Mouse (Mus musculus): ENCODE results near the gene Lhfpl2. TPM values are rescaled to one million over a fixed set of nuclear protein-coding genes. Genes with fewer than 3 reads are reported as not detected.

The Lhfpl2 gene
- polyA plus RNA-seq, 1 experiment from 2014 or later = 69.4 TPM

GRCm38 (mm10) chr13:94058642-94059222 lies 1.1 kb downstream of the Lhfpl2 start:
- H3K4me3 ChIP-seq = peak overlapping the region; percentile 86
- H3K36me3 ChIP-seq = no peaks in the 10 kb centered on the region
- peak overlapping the region; percentile 69 for H3K4me2 ChIP-seq (replicated peaks)
- H3K9me3 ChIP-seq = no peaks in the 10 kb centered on the region
- H3K9ac ChIP-seq = peak overlapping the region; percentile 94
- no peaks in the 10 kb centered on the region for H3K27me3 ChIP-seq
- ATAC-seq (ENCODE audit: insufficient number of reproducible peaks, insufficient read depth, low FRiP score, low TSS enrichment) = no peak
- peaks cover 41% of the 10 kb centered on the region for H3K4me1 ChIP-seq
- WGBS = 28% methylated on average over 6 of the region's 6 CpGs
- peak overlapping the region; percentile 95 for H3K27ac ChIP-seq

- Histone ChIP-seq H3K9ac (no peak overlapping the region), H3K4me2 (replicated peaks) (peak overlapping the region; percentile 69), H3K9me3 (no peaks in the 10 kb centered on the region), H3K4me1 (peaks cover 46% of the 10 kb centered on the region), H3K36me3 (no peaks in the 10 kb centered on the region), H3K27ac (no peak overlapping the region), H3K27me3 (no peaks in the 10 kb centered on the region), H3K4me3 (peak overlapping the region; percentile 86; the same call in 1 of the 2 replicates)
- no peak for ATAC-seq (ENCODE audit: insufficient number of reproducible peaks, insufficient read depth, low FRiP score, low TSS enrichment)
- 79% methylated on average over 4 of the region's 4 CpGs for WGBS
These were observed 1.8 kb downstream of the Lhfpl2 start for GRCm38 (mm10) chr13:94059373-94059772.

GRCm38 (mm10) chr13:94059778-94060177 lies 2.2 kb downstream of the Lhfpl2 start:
- ATAC-seq (ENCODE audit: insufficient number of reproducible peaks, insufficient read depth, low FRiP score, low TSS enrichment) = no peak
- peaks cover 50% of the 10 kb centered on the region for H3K4me1 ChIP-seq

GRCm38 (mm10) chr13:94060461-94060860 lies 2.9 kb downstream of the Lhfpl2 start:
- no peak overlapping the region for H3K4me2 ChIP-seq (replicated peaks)
- H3K9ac ChIP-seq = no peak overlapping the region
- ATAC-seq (ENCODE audit: insufficient number of reproducible peaks, insufficient read depth, low FRiP score, low TSS enrichment) = no peak
- no peaks in the 10 kb centered on the region for H3K36me3 ChIP-seq
- 80% methylated on average over 3 of the region's 3 CpGs for WGBS
- no peak overlapping the region for H3K4me3 ChIP-seq
- H3K27ac ChIP-seq = no peak overlapping the region
- H3K9me3 ChIP-seq = no peaks in the 10 kb centered on the region
- H3K27me3 ChIP-seq = peaks cover 3% of the 10 kb centered on the region; the same call in 1 of the 2 replicates
- peaks cover 57% of the 10 kb centered on the region for H3K4me1 ChIP-seq

More at GRCm38 (mm10) chr13:94059778-94060177, 2.2 kb downstream of the Lhfpl2 start:
- Histone ChIP-seq H3K4me2 (replicated peaks) (peak overlapping the region; percentile 69), H3K27ac (no peak overlapping the region), H3K9me3 (no peaks in the 10 kb centered on the region), H3K27me3 (peaks cover 3% of the 10 kb centered on the region; the same call in 1 of the 2 replicates), H3K4me3 (0 out of 2 replicates have a peak overlapping the region, but pooled peaks have one; percentile 86), H3K36me3 (no peaks in the 10 kb centered on the region), H3K9ac (no peak overlapping the region)
- WGBS = 85% methylated on average over 6 of the region's 6 CpGs

- Histone ChIP-seq H3K36me3 (no peaks in the 10 kb centered on the region), H3K4me1 (peaks cover 64% of the 10 kb centered on the region), H3K9me3 (no peaks in the 10 kb centered on the region), H3K4me3 (no peak overlapping the region), H3K4me2 (replicated peaks) (no peak overlapping the region), H3K9ac (no peak overlapping the region), H3K27ac (no peak overlapping the region), H3K27me3 (peaks cover 3% of the 10 kb centered on the region; the same call in 1 of the 2 replicates)
- 36% methylated on average over 9 of the region's 9 CpGs for WGBS
- no peak for ATAC-seq (ENCODE audit: insufficient number of reproducible peaks, insufficient read depth, low FRiP score, low TSS enrichment)
These were observed 3.8 kb downstream of the Lhfpl2 start for GRCm38 (mm10) chr13:94061256-94061877.

GRCm38 (mm10) chr13:94062349-94063111 lies 4.9 kb downstream of the Lhfpl2 start:
- H3K9ac ChIP-seq = 0 out of 2 replicates have a peak overlapping the region, but pooled peaks have one; percentile 24
- peak overlapping the region; percentile 31 for H3K4me2 ChIP-seq (replicated peaks)
- no peaks in the 10 kb centered on the region for H3K36me3 ChIP-seq
- H3K27ac ChIP-seq = no peak overlapping the region
- H3K4me3 ChIP-seq = peak overlapping the region; percentile 5; the same call in 1 of the 2 replicates
- no peak for ATAC-seq (ENCODE audit: insufficient number of reproducible peaks, insufficient read depth, low FRiP score, low TSS enrichment)
- peaks cover 3% of the 10 kb centered on the region; the same call in 1 of the 2 replicates for H3K27me3 ChIP-seq
- no peaks in the 10 kb centered on the region for H3K9me3 ChIP-seq
- H3K4me1 ChIP-seq = peaks cover 69% of the 10 kb centered on the region
- 17% methylated on average over 21 of the region's 21 CpGs for WGBS

- no peak overlapping the region for H3K27ac ChIP-seq
- no peak overlapping the region for H3K4me3 ChIP-seq
- peaks cover 69% of the 10 kb centered on the region for H3K4me1 ChIP-seq
- H3K9me3 ChIP-seq = no peaks in the 10 kb centered on the region
- peak overlapping the region; percentile 31 for H3K4me2 ChIP-seq (replicated peaks)
- no peak for ATAC-seq (ENCODE audit: insufficient number of reproducible peaks, insufficient read depth, low FRiP score, low TSS enrichment)
- no peaks in the 10 kb centered on the region for H3K36me3 ChIP-seq
- 0 out of 2 replicates have a peak overlapping the region, but pooled peaks have one; percentile 24 for H3K9ac ChIP-seq
- H3K27me3 ChIP-seq = peaks cover 3% of the 10 kb centered on the region; the same call in 1 of the 2 replicates
- WGBS = 39% methylated on average over 8 of the region's 8 CpGs
These were observed 5.6 kb downstream of the Lhfpl2 start for GRCm38 (mm10) chr13:94063156-94063555.

GRCm38 (mm10) chr13:94064571-94064970 lies 7.0 kb downstream of the Lhfpl2 start:
- WGBS = 28% methylated on average over 7 of the region's 7 CpGs

GRCm38 (mm10) chr13:94065276-94066050 lies 7.9 kb downstream of the Lhfpl2 start:
- no peak for ATAC-seq (ENCODE audit: insufficient number of reproducible peaks, insufficient read depth, low FRiP score, low TSS enrichment)
- Histone ChIP-seq H3K9ac (no peak overlapping the region), H3K4me2 (replicated peaks) (no peak overlapping the region), H3K4me3 (no peak overlapping the region), H3K9me3 (no peaks in the 10 kb centered on the region), H3K27me3 (peaks cover 3% of the 10 kb centered on the region; the same call in 1 of the 2 replicates), H3K36me3 (no peaks in the 10 kb centered on the region), H3K4me1 (peaks cover 71% of the 10 kb centered on the region), H3K27ac (no peak overlapping the region)
- 40% methylated on average over 11 of the region's 11 CpGs for WGBS

More at GRCm38 (mm10) chr13:94064571-94064970, 7.0 kb downstream of the Lhfpl2 start:
- Histone ChIP-seq H3K27ac (no peak overlapping the region), H3K4me1 (peaks cover 71% of the 10 kb centered on the region), H3K4me2 (replicated peaks) (no peak overlapping the region), H3K9ac (no peak overlapping the region), H3K36me3 (no peaks in the 10 kb centered on the region), H3K27me3 (peaks cover 3% of the 10 kb centered on the region; the same call in 1 of the 2 replicates), H3K9me3 (no peaks in the 10 kb centered on the region), H3K4me3 (no peak overlapping the region)
- no peak for ATAC-seq (ENCODE audit: insufficient number of reproducible peaks, insufficient read depth, low FRiP score, low TSS enrichment)

- 86% methylated on average over 5 of the region's 5 CpGs for WGBS
- H3K9ac ChIP-seq = no peak overlapping the region
- H3K27me3 ChIP-seq = peaks cover 3% of the 10 kb centered on the region; the same call in 1 of the 2 replicates
- no peak for ATAC-seq (ENCODE audit: insufficient number of reproducible peaks, insufficient read depth, low FRiP score, low TSS enrichment)
- H3K9me3 ChIP-seq = no peaks in the 10 kb centered on the region
- H3K4me2 ChIP-seq (replicated peaks) = no peak overlapping the region
- 0 out of 2 replicates have a peak, but pooled peaks cover 8% of the 10 kb centered on the region for H3K36me3 ChIP-seq
- peaks cover 59% of the 10 kb centered on the region for H3K4me1 ChIP-seq
- no peak overlapping the region for H3K4me3 ChIP-seq
- H3K27ac ChIP-seq = no peak overlapping the region
These were observed 9.2 kb downstream of the Lhfpl2 start for GRCm38 (mm10) chr13:94066626-94067275.

Measured in embryonic facial prominence, embryonic 12.5 days (tissue).